Mouse (Mus musculus) kidney, adult 2 months (tissue): ENCODE results near the gene Gm9922.

Experiments
- CTCF ChIP-seq: fragments of 200-500 bp; conservative IDR thresholded peaks from 2 replicates; pipeline ENCODE4 v1.5.1; 2011; ENCODE audit warnings: low read depth, mild to moderate bottlenecking, control low read depth, low read length, moderate library complexity, mixed read lengths; ENCODE audit not compliant: insufficient read depth, insufficient read length
- POLR2A ChIP-seq: fragments of 200-500 bp; IDR thresholded peaks from one replicate; pipeline ENCODE4 v1.6.1; 2011; ENCODE audit warnings: low read depth, low read length, control low read depth

DNA sequence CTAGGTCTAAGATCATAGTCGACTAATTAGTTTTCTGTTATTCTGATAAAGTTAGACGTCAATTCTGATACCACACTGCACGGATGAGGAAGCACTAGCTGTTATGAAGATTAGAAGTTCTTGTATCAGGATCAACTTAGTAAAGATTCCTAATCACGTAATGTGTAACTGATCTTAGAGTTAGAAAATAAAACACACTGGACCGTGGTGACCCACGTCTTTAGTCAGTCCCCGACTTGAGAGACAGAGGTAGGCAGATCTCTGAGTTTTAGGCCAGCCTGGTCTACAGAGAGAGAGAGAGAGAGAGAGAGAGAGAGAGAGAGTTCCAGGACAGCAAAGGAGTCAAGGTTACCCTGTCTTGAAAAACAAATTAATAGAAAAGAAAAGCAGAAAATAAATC, 18.8 kb upstream of the Gm9922 start:
- no peak for TF ChIP-seq CTCF
- no peak for TF ChIP-seq POLR2A
